Mouse (Mus musculus): ENCODE measurements around the gene 5330417C22Rik. TPM values are rescaled to one million over a fixed set of nuclear protein-coding genes. Genes with fewer than 3 reads are reported as not detected.

Gene 5330417C22Rik
- polyA plus RNA-seq, 1 experiment from 2014 or later = 10.8 TPM

- no peaks in the 10 kb centered on the region for H3K36me3 ChIP-seq (ENCODE audit: control insufficient read depth, insufficient read depth)
- no peaks in the 10 kb centered on the region for H3K4me1 ChIP-seq (replicated peaks; ENCODE audit: control insufficient read depth, insufficient read depth, low read length)
- H3K4me2 ChIP-seq (replicated peaks; ENCODE audit: low read depth) = no peak overlapping the region
- TF ChIP-seq CTCF (IDR thresholded peaks at IDR 0.05; ENCODE audit: low read depth) = no peak
- no peaks in the 10 kb centered on the region for H3K27me3 ChIP-seq (replicated peaks; ENCODE audit: control insufficient read depth, insufficient read depth, low read length)
- no peak overlapping the region for H3K4me3 ChIP-seq (ENCODE audit: low read depth, low read length)
- H3K9me3 ChIP-seq (ENCODE audit: control insufficient read depth) = no peaks in the 10 kb centered on the region
- no peak overlapping the region for H3K9ac ChIP-seq (ENCODE audit: low read depth, low read length)
- H3K27ac ChIP-seq (ENCODE audit: low read depth, low read length) = no peak overlapping the region
- no peak for ATAC-seq
- 30% methylated on average over 9 of the region's 9 CpGs for WGBS
Observed at GRCm38 (mm10) chr3:108497602-108498001, 38.7 kb downstream of the 5330417C22Rik start.

GRCm38 (mm10) chr3:108495486-108495885 is 40.9 kb downstream of the 5330417C22Rik start:
- Histone ChIP-seq H3K36me3 (ENCODE audit: control insufficient read depth, insufficient read depth) (no peaks in the 10 kb centered on the region), H3K9me3 (ENCODE audit: control insufficient read depth) (no peaks in the 10 kb centered on the region), H3K9ac (ENCODE audit: low read depth, low read length) (no peak overlapping the region), H3K27ac (ENCODE audit: low read depth, low read length) (no peak overlapping the region), H3K27me3 (replicated peaks; ENCODE audit: control insufficient read depth, insufficient read depth, low read length) (no peaks in the 10 kb centered on the region), H3K4me1 (replicated peaks; ENCODE audit: control insufficient read depth, insufficient read depth, low read length) (no peaks in the 10 kb centered on the region), H3K4me2 (replicated peaks; ENCODE audit: low read depth) (no peak overlapping the region), H3K4me3 (ENCODE audit: low read depth, low read length) (no peak overlapping the region)
- 62% methylated on average over 4 of the region's 4 CpGs for WGBS
- ATAC-seq = no peak
- TF ChIP-seq CTCF (IDR thresholded peaks at IDR 0.05; ENCODE audit: low read depth) = no peak

- no peaks in the 10 kb centered on the region for H3K27me3 ChIP-seq (replicated peaks; ENCODE audit: control insufficient read depth, insufficient read depth, low read length)
- ATAC-seq = no peak
- no peak overlapping the region for H3K4me3 ChIP-seq (ENCODE audit: low read depth, low read length)
- H3K9ac ChIP-seq (ENCODE audit: low read depth, low read length) = no peak overlapping the region
- H3K4me2 ChIP-seq (replicated peaks; ENCODE audit: low read depth) = no peak overlapping the region
- H3K4me1 ChIP-seq (replicated peaks; ENCODE audit: control insufficient read depth, insufficient read depth, low read length) = no peaks in the 10 kb centered on the region
- no peak for TF ChIP-seq CTCF (IDR thresholded peaks at IDR 0.05; ENCODE audit: low read depth)
- no peak overlapping the region for H3K27ac ChIP-seq (ENCODE audit: low read depth, low read length)
- WGBS = 62% methylated on average over 9 of the region's 9 CpGs
- no peaks in the 10 kb centered on the region for H3K36me3 ChIP-seq (ENCODE audit: control insufficient read depth, insufficient read depth)
- H3K9me3 ChIP-seq (ENCODE audit: control insufficient read depth) = no peaks in the 10 kb centered on the region
Observed at GRCm38 (mm10) chr3:108494861-108495474, 41.4 kb downstream of the 5330417C22Rik start.

GRCm38 (mm10) chr3:108489968-108490367 is 46.4 kb downstream of the 5330417C22Rik start:
- TF ChIP-seq CTCF (IDR thresholded peaks at IDR 0.05; ENCODE audit: low read depth) = peak; percentile 64
- WGBS = 42% methylated on average over 3 of the region's 3 CpGs

GRCm38 (mm10) chr3:108484749-108485148 is 51.6 kb downstream of the 5330417C22Rik start:
- Histone ChIP-seq H3K4me2 (replicated peaks; ENCODE audit: low read depth) (no peak overlapping the region), H3K27me3 (replicated peaks; ENCODE audit: control insufficient read depth, insufficient read depth, low read length) (no peaks in the 10 kb centered on the region), H3K4me1 (replicated peaks; ENCODE audit: control insufficient read depth, insufficient read depth, low read length) (no peaks in the 10 kb centered on the region), H3K9ac (ENCODE audit: low read depth, low read length) (no peak overlapping the region), H3K36me3 (ENCODE audit: control insufficient read depth, insufficient read depth) (no peaks in the 10 kb centered on the region), H3K27ac (ENCODE audit: low read depth, low read length) (no peak overlapping the region), H3K4me3 (ENCODE audit: low read depth, low read length) (no peak overlapping the region), H3K9me3 (ENCODE audit: control insufficient read depth) (no peaks in the 10 kb centered on the region)
- 52% methylated on average over 4 of the region's 4 CpGs for WGBS
- ATAC-seq = peak; percentile 73; the same call in 1 of the 2 replicates
- TF ChIP-seq CTCF (IDR thresholded peaks at IDR 0.05; ENCODE audit: low read depth) = no peak

More at GRCm38 (mm10) chr3:108489968-108490367, 46.4 kb downstream of the 5330417C22Rik start:
- Histone ChIP-seq H3K36me3 (ENCODE audit: control insufficient read depth, insufficient read depth) (no peaks in the 10 kb centered on the region), H3K4me1 (replicated peaks; ENCODE audit: control insufficient read depth, insufficient read depth, low read length) (no peaks in the 10 kb centered on the region), H3K4me2 (replicated peaks; ENCODE audit: low read depth) (no peak overlapping the region), H3K9ac (ENCODE audit: low read depth, low read length) (no peak overlapping the region), H3K9me3 (ENCODE audit: control insufficient read depth) (no peaks in the 10 kb centered on the region), H3K4me3 (ENCODE audit: low read depth, low read length) (no peak overlapping the region), H3K27ac (ENCODE audit: low read depth, low read length) (no peak overlapping the region), H3K27me3 (replicated peaks; ENCODE audit: control insufficient read depth, insufficient read depth, low read length) (no peaks in the 10 kb centered on the region)
- ATAC-seq = no peak

GRCm38 (mm10) chr3:108478800-108479199 is 57.5 kb downstream of the 5330417C22Rik start:
- H3K4me2 ChIP-seq (replicated peaks; ENCODE audit: low read depth) = no peak overlapping the region
- H3K27me3 ChIP-seq (replicated peaks; ENCODE audit: control insufficient read depth, insufficient read depth, low read length) = no peaks in the 10 kb centered on the region
- H3K27ac ChIP-seq (ENCODE audit: low read depth, low read length) = no peak overlapping the region
- ATAC-seq = no peak
- no peak for TF ChIP-seq CTCF (IDR thresholded peaks at IDR 0.05; ENCODE audit: low read depth)
- no peaks in the 10 kb centered on the region for H3K9me3 ChIP-seq (ENCODE audit: control insufficient read depth)
- 64% methylated on average over 4 of the region's 4 CpGs for WGBS
- no peak overlapping the region for H3K9ac ChIP-seq (ENCODE audit: low read depth, low read length)
- no peaks in the 10 kb centered on the region for H3K4me1 ChIP-seq (replicated peaks; ENCODE audit: control insufficient read depth, insufficient read depth, low read length)
- H3K4me3 ChIP-seq (ENCODE audit: low read depth, low read length) = no peak overlapping the region
- H3K36me3 ChIP-seq (ENCODE audit: control insufficient read depth, insufficient read depth) = no peaks in the 10 kb centered on the region
